Mouse (Mus musculus): ENCODE data around the gene Rbbp8nl.
A peak's percentile ranks its signal among the peaks of the same experiment; 100 is the strongest.

Rbbp8nl gene

GRCm38 (mm10) chr2:180257963-180258865 is 31.5 kb downstream of the Rbbp8nl start:
- no peak for DNase-seq (ENCODE audit: low spot score in 2 of 2)

- DNase-seq (ENCODE audit: low spot score in 2 of 2) = peak; percentile 94 to 97
Observed at GRCm38 (mm10) chr2:180257001-180257521, 32.6 kb downstream of the Rbbp8nl start, which contains the start of gene Rps21. Rps21 (plus strand) TSS chr2:180257377.

GRCm38 (mm10) chr2:180256296-180257000 is 33.2 kb downstream of the Rbbp8nl start:
- DNase-seq (ENCODE audit: low spot score in 2 of 2) = no peak

- DNase-seq (ENCODE audit: low spot score in 2 of 2) = no peak
Observed at GRCm38 (mm10) chr2:180255701-180256100, 34.0 kb downstream of the Rbbp8nl start.

- no peak for DNase-seq (ENCODE audit: low spot score in 2 of 2)
Observed at GRCm38 (mm10) chr2:180254436-180255209, 35.1 kb downstream of the Rbbp8nl start.

GRCm38 (mm10) chr2:180251838-180252237 is 37.8 kb downstream of the Rbbp8nl start:
- no peak for DNase-seq (ENCODE audit: low spot score in 2 of 2)

GRCm38 (mm10) chr2:180250930-180251611 is 38.6 kb downstream of the Rbbp8nl start:
- peak in 1 of 2 experiments; percentile 72 for DNase-seq (ENCODE audit: low spot score in 2 of 2)

- no peak for DNase-seq (ENCODE audit: low spot score in 2 of 2)
Observed at GRCm38 (mm10) chr2:180248947-180249660, 40.6 kb downstream of the Rbbp8nl start.

GRCm38 (mm10) chr2:180247916-180248315 is 41.8 kb downstream of the Rbbp8nl start:
- no peak for DNase-seq (ENCODE audit: low spot score in 2 of 2)

- no peak for DNase-seq (ENCODE audit: low spot score in 2 of 2)
Observed at GRCm38 (mm10) chr2:180243108-180243507, 46.6 kb downstream of the Rbbp8nl start.

GRCm38 (mm10) chr2:180238591-180238990 is 51.1 kb downstream of the Rbbp8nl start:
- no peak for DNase-seq (ENCODE audit: low spot score in 2 of 2)

- no peak for DNase-seq (ENCODE audit: low spot score in 2 of 2)
Observed at GRCm38 (mm10) chr2:180237601-180238345, 51.9 kb downstream of the Rbbp8nl start.

- DNase-seq (ENCODE audit: low spot score in 2 of 2) = no peak
Observed at GRCm38 (mm10) chr2:180236930-180237329, 52.7 kb downstream of the Rbbp8nl start.

- no peak for DNase-seq (ENCODE audit: low spot score in 2 of 2)
Observed at GRCm38 (mm10) chr2:180236500-180236899, 53.2 kb downstream of the Rbbp8nl start.

GRCm38 (mm10) chr2:180235788-180236187 is 53.9 kb downstream of the Rbbp8nl start:
- no peak for DNase-seq (ENCODE audit: low spot score in 2 of 2)

GRCm38 (mm10) chr2:180234980-180235379 is 54.7 kb downstream of the Rbbp8nl start:
- DNase-seq (ENCODE audit: low spot score in 2 of 2) = no peak

GRCm38 (mm10) chr2:180234353-180234752 is 55.3 kb downstream of the Rbbp8nl start:
- no peak for DNase-seq (ENCODE audit: low spot score in 2 of 2)

GRCm38 (mm10) chr2:180233101-180233904 is 56.4 kb downstream of the Rbbp8nl start:
- no peak for DNase-seq (ENCODE audit: low spot score in 2 of 2)

GRCm38 (mm10) chr2:180230482-180230881 is 59.2 kb downstream of the Rbbp8nl start:
- DNase-seq (ENCODE audit: low spot score in 2 of 2) = no peak
